Mouse (Mus musculus) spleen, postnatal 14 days (tissue): ENCODE data around the gene Smarca1.

ENCODE experiments used
- DNase-seq, 2 experiments: peaks; one replicate each; pipeline ENCODE4 v3.0.0; 2021 to 2022; ENCODE audit warnings: low spot score in 2 of 2

Smarca1 gene

GRCm38 (mm10) chrX:47764440-47764839, 128.3 kb downstream of the Smarca1 start:
- DNase-seq: no peak

- no peak for DNase-seq
Observed at GRCm38 (mm10) chrX:47760212-47760611, 132.6 kb downstream of the Smarca1 start.
